Mouse (Mus musculus) central nervous system, embryonic 11.5 days (tissue): ENCODE measurements around the gene Neurog2. TPM values are rescaled to one million over a fixed set of nuclear protein-coding genes. Genes with fewer than 3 reads are reported as not detected.

ENCODE experiments used
- polyA plus RNA-seq: library from polyadenylated mRNA; depleted of rRNA; stranded (reverse); fragments of >200 nt; gene quantifications from 2 replicates; pipeline ENCODE4 v1.2.3, GENCODE M21; 2012; rRNA removed

Neurog2 gene
- 45.2 and 72.5 TPM in 2 replicates for polyA plus RNA-seq

GRCm38 (mm10) chr3:127633080-127634032 is at the start of gene Neurog2:
Gene Neurog2, plus strand, starts transcription at chr3:127633135.

Other genes with a start within 250 kb of the Neurog2 start
- 57.9 and 60.3 TPM in 2 replicates for gene Ank2, start 133.8 kb upstream of the Neurog2 start, polyA plus RNA-seq
- 57.1 and 105 TPM in 2 replicates for gene Larp7, start 79.8 kb upstream of the Neurog2 start, polyA plus RNA-seq
- gene Zgrf1, start 79.6 kb upstream of the Neurog2 start, polyA plus RNA-seq, result 20.8 and 24.2 TPM in 2 replicates
- gene Alpk1, start 147.4 kb downstream of the Neurog2 start, polyA plus RNA-seq, result 2.6 and 2.8 TPM in 2 replicates
- 2.6 and 2.9 TPM in 2 replicates for gene Tifa, start 156.7 kb downstream of the Neurog2 start, polyA plus RNA-seq
- gene Ap1ar, start 204.4 kb downstream of the Neurog2 start, polyA plus RNA-seq, result 66.0 and 99.7 TPM in 2 replicates